Mouse (Mus musculus): ENCODE results near the gene Rfc1.

DNA sequence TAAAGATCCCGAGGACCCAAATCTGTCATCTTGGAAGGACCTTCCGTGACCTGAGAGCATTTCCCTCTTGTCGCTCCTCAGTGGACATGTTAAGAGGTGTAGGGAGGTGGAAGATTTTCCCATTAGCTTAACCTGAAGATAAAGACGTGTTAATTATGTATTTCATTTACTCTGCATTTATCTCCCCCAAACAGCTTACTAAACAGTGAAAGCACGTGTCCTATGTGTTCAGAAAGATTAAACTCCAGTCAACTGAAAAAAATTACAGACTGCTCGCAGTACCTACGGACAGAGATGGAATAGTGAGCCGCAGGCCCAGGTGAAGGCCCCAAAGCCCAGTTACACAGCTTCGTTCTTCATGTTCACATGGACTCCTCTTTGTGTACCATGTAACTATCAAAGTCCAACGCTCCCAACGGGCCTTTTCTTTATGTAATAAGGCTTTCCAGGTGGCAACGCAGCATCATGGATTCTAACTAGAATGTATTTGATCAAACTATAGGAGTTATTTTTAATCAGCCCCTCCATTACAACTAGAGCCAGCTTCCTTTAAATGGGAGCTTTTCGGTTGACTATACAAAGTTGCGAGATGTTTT is 77.5 kb downstream of the Rfc1 start:
- TF ChIP-seq CTCF (IDR thresholded peaks at IDR 0.05; ENCODE audit: insufficient read depth, low read length) = no peak
- no peak for TF ChIP-seq POLR2A (IDR thresholded peaks at IDR 0.05; ENCODE audit: borderline replicate concordance, extremely low read depth, low read depth, low read length)
